Mouse (Mus musculus) layer of hippocampus, adult 9-11 months (tissue): ENCODE data around the gene Rhox4d.
"Not testable (repeated sequence)": the region's sequence is repeated elsewhere in the genome, so short reads cannot be mapped to it uniquely, and the experiment has no call there.

Experiments
- DNase-seq: peaks from one replicate; pipeline ENCODE4 v3.0.0; 2022

Gene Rhox4d

GRCm38 (mm10) chrX:37514059-37514458 is at the start of gene Rhox4d:
TSS of gene Rhox4d (plus strand) at chrX:37514359.
- not testable (repeated sequence) for DNase-seq

- not testable (repeated sequence) for DNase-seq
Observed at GRCm38 (mm10) chrX:37480037-37480436, 34.1 kb upstream of the Rhox4d start, which contains the start of gene Rhox4c. TSS of gene Rhox4c (plus strand) at chrX:37480337.

- not testable (repeated sequence) for DNase-seq
Observed at GRCm38 (mm10) chrX:37530152-37530551, 16.0 kb downstream of the Rhox4d start, which contains the start of gene Rhox2e. TSS of gene Rhox2e (plus strand) at chrX:37530452.

- DNase-seq: not testable (repeated sequence)
Observed at GRCm38 (mm10) chrX:37541719-37542118, 27.6 kb downstream of the Rhox4d start, which contains the start of gene Rhox3e. TSS of gene Rhox3e (plus strand) at chrX:37542019.

- DNase-seq: not testable (repeated sequence)
Observed at GRCm38 (mm10) chrX:37557112-37557511, 43.0 kb downstream of the Rhox4d start, which contains the start of gene Rhox4e. TSS of gene Rhox4e (plus strand) at chrX:37557412.
